Mouse (Mus musculus): ENCODE results near the gene Soat2.

The Soat2 gene

DNA sequence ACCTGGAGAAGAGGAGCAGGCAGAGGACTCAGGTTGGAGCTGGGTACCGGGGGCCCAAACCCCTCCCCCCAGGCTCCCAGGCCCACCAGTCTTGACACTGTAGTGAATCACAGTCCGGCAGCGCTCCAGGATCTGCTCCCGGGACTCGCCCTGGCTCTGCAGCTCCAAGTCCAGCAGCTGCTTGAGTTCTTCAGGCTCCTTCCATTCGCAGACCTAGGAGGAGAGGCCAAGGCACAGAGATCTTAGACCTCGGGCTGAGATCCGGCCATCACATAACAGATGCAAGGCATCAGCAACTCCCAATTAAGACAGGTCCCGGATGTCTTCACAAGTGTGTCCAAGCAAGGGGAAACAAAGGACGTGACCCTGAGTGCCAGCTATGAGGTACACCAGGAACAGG, 37.8 kb downstream of the Soat2 start:
- DNase-seq (ENCODE audit: low read depth, low spot score), result no peak

- no peak for DNase-seq (ENCODE audit: low read depth, low spot score)
Measured at GRCm38 (mm10) chr15:102188883-102189282, 38.6 kb downstream of the Soat2 start.

GRCm38 (mm10) chr15:102191699-102192098, 41.4 kb downstream of the Soat2 start:
- no peak for DNase-seq (ENCODE audit: low read depth, low spot score)

DNA sequence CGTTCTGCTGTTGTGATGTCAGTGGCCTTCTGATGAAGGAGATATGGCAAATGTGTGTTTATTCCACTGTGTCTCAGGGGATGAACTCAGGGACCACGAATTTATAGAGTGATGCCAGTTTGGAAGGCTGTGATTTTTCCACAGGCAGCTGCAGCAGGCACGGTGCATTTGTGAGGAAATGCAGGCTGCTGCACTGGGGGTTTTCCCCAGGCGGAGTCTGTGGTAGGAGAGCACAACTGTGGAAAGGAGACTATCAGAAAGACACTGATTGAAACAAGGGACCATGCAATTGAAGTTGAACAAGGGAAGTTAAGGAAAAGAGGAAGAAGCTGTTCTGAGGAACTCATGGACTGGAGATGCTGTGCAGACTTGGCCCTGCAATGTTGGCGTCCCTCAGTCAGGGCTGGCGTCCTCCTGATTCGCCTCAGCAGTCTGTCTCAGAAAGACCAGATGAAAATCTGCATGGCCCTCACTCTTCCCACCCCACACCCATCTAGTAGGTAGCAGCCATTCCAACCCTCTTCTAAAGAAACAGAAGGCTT, 42.0 kb downstream of the Soat2 start:
- DNase-seq (ENCODE audit: low read depth, low spot score), result no peak

GRCm38 (mm10) chr15:102192820-102193386, 42.6 kb downstream of the Soat2 start:
- no peak for DNase-seq (ENCODE audit: low read depth, low spot score)

- no peak for DNase-seq (ENCODE audit: low read depth, low spot score)
Measured at GRCm38 (mm10) chr15:102193652-102194051, 43.3 kb downstream of the Soat2 start.

DNA sequence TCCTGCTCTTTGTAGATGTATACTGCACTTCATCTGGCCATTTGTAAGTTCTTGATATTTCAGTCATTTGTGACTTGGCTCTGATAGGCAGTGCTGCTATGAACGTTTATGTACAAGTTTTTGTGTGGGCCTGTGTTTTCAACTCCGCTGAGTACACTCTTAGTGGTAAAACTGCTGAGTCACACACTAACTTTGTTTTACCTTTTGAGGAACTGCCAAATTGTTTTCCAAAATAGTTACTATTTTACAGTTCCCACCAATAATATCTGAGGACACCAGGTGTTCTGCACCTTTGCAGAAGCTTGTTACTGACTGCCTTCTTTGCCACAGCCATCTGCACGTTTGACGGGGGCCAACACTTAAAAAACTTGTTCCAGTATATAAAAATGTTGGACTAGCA, 44.1 kb downstream of the Soat2 start:
- DNase-seq (ENCODE audit: low read depth, low spot score), result no peak

DNA sequence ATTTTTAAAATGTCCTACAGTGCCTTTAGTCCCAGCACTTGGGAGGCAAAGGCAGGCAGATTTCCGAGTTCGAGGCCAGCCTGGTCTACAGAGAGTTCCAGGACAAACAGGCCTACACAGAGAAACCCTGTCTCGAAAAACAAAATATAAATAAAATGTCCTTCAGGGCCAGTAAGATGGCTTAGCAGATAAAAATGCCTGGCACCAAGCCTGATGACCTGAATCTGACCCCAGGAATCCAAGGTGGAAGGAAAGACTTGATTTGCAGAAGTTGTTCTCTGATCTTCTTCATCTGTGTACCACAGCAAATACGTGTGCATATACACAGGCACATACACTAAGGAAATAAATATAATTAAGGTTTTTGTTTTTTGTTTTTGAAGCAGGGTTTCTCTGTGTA, 45.0 kb downstream of the Soat2 start:
- DNase-seq (ENCODE audit: low read depth, low spot score), result no peak

DNA sequence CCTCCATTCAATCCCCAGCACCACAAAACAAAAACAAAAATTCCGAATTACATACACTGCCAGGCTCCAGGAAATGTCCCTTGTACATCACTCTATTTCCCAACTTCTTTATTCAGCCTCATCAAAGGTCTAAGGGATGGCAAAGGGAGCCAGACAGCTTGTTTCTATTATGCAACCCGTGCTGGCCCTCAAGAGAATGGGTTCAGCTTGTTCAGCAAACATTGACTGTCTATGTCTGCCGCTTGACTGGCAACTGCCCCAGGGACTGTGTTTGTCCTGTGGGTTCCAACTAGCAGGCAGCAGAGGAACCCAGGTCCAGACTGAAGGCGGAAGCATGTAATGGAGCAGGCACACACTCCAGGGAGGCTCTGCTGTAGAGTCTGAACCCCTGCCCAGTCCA, 48.5 kb downstream of the Soat2 start:
- DNase-seq (ENCODE audit: low read depth, low spot score), result no peak

- DNase-seq (ENCODE audit: low read depth, low spot score), result peak; percentile 92
Measured at GRCm38 (mm10) chr15:102202971-102203834, 52.9 kb downstream of the Soat2 start, which contains the start of gene Zfp740. Gene Zfp740, plus strand, starts transcription at chr15:102203249.

DNA sequence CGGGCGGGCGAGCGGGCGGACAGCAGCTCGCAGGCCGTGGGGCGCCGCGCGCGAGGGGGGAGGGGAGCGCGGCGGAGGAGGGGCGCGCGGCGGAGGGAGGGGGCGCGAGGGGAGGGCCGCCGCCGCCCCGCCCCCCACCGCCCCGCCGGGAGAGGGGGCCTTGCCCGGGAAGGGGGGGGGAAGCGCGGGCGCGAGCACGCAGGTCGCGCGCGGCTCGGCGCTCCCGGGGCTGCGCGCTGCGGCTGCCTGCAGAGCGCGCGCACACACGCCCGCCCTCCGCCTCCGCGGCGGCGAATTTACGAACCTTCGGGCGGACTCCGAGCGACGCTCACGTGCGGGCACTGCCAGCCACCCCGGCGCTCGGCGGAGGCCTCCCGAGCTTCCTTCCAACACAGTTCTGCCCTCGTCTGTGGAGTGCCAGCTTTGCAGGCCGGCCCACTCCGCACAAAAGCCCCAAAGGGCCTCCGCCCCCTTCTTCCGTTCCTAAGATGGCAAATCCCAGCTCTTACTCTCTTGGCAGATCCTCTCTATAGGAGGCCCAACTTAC, 53.6 kb downstream of the Soat2 start:
- peak; percentile 52 for DNase-seq (ENCODE audit: low read depth, low spot score)

DNA sequence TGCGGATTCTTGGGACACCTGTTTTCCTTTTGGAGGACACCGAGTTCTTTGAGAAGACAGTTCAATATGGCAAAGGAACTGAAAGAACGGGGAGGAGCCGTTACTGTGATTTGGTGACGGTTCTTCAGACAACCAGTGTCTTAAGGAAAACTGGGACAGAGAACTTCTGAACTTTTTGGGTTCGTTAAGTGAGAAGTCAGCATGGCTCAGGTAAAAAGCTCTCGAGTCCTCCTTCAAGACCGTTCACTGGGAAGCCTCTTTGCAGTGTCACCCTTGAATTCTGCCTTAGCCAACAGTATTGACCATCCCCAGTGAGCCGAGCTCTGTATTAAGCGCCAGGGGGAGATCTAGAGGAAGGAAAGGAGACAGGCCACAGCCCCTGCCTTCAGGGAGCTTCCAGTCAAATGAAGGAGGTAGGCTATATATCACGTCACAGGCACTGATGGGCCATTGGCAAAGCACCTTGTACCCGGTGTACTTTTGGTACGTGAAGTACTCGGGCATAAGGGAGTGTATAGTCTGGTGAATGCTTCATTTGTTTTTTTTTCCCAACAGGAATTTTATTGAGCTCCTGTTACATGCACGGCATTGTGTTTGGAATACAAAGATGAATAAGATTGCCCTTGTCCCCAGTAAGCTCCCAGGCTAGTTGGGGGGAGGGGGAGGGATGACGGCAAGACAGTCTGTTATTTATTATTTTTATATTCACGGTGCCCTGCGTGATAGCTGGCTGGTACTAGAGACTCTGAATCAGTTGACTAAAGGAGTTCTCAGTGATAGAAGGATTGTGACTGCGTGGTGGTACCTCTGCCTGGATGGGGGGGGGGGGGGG, 54.6 kb downstream of the Soat2 start, which contains the start of gene Csad:
Gene Csad (minus strand): TSS at position 51 of the 832 bp plus-strand sequence.
- no peak for DNase-seq (ENCODE audit: low read depth, low spot score)

- no peak for DNase-seq (ENCODE audit: low read depth, low spot score)
Measured at GRCm38 (mm10) chr15:102205779-102206178, 55.5 kb downstream of the Soat2 start.

DNA sequence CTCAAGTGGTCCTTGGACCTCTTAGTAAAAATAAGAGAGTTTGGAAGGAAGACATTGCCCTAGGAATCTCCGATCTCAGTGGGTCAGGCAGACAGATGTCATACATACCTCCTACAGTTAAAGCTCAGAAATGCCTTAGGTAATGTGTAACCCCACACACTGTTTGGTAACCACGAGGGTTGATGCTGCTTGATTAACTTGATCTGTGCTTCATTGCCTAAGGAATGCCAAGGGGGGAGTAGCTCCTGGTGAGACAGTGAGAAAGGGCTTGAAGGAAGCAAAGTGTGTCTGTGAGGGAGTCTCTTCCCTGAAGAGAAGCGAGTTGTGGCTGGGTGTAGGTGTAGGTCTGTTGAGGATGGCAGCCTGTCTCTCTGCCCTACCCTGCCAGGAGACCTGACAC, 57.0 kb downstream of the Soat2 start:
- DNase-seq (ENCODE audit: low read depth, low spot score), result no peak

DNA sequence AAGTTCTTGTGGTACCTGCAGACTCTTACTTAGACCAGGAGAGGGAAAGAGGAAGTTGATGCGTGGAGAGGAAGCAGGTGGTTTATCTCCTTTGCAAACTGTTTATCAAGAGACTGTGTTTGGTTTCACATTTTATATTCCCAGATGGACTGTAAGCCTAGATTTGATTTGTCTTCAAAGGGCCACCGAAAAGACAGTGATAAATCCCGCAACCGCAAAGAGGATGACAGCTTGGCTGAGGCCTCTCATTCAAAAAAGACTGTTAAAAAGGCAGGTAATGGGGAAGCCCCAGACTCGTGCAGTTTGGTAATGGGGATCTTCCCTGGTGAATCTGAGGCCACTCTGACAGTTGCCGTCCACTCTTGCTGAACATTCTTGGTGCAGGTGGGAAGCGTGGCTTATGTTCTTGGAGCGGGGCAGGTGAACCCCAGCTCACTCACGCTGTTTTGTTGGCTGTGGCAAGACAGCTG, 57.8 kb downstream of the Soat2 start:
- no peak for DNase-seq (ENCODE audit: low read depth, low spot score)

DNA sequence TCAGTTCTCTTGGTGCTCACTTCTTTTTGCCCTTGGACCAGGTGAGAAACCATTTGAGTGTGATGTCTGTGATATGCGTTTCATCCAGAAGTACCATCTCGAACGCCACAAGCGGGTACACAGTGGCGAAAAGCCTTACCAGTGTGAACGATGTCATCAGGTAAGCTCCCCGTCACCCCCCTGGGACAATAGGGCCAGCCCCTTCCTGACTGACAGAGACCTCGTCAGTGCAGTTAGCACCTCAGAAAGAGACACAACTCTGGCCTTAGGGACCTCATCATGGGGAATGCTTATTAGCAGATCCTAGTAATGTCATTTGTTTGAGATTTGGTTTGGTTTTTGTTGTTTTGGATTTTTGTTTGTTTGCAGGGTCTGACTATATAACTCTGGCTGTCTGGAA, 58.8 kb downstream of the Soat2 start:
- no peak for DNase-seq (ENCODE audit: low read depth, low spot score)

GRCm38 (mm10) chr15:102210816-102211215, 60.5 kb downstream of the Soat2 start:
- no peak for DNase-seq (ENCODE audit: low read depth, low spot score)

GRCm38 (mm10) chr15:102211895-102212294, 61.6 kb downstream of the Soat2 start:
- DNase-seq (ENCODE audit: low read depth, low spot score), result no peak

Data from retina, postnatal 7 days (tissue).